Mouse (Mus musculus) neutrophil, adult 5-6 weeks (primary cell): ENCODE measurements around the gene Kcna10. TPM values are rescaled to one million over a fixed set of nuclear protein-coding genes. Genes with fewer than 3 reads are reported as not detected.

Experiments used
- ATAC-seq: fragments of 151-379, 151-347 bp; 2 replicates; pipeline ENCODE4 v1.8.0; 2017; ENCODE audit warnings: mild to moderate bottlenecking, moderate TSS enrichment; ENCODE audit not compliant: insufficient number of reproducible peaks, poor library complexity, low FRiP score, severe bottlenecking; ENCODE audit errors: extremely low read depth
- total RNA-seq: library from RNA; stranded (forward); fragments of 200-1000 nt; gene quantifications from 2 replicates; pipeline ENCODE4 v1.2.3, GENCODE M21; 2017

The Kcna10 gene
- total RNA-seq, 1 experiment from 2014 or later, result not detected

GRCm38 (mm10) chr3:107233351-107233813 is 50.5 kb downstream of the Kcna10 start:
- peak; percentile 67 for ATAC-seq

GRCm38 (mm10) chr3:107233945-107234344 is 51.1 kb downstream of the Kcna10 start:
- no peak for ATAC-seq

GRCm38 (mm10) chr3:107238051-107238450 is 55.2 kb downstream of the Kcna10 start:
- ATAC-seq, result no peak

- no peak for ATAC-seq
Measured at GRCm38 (mm10) chr3:107238471-107238980, 55.7 kb downstream of the Kcna10 start.

GRCm38 (mm10) chr3:107239607-107240006 is 56.8 kb downstream of the Kcna10 start, which contains the start of gene Prok1:
Gene Prok1 (minus strand): TSS chr3:107239707.
- ATAC-seq, result no peak

- no peak for ATAC-seq
Measured at GRCm38 (mm10) chr3:107241389-107242094, 58.7 kb downstream of the Kcna10 start.

Other genes with a start within 250 kb of the Kcna10 start
- gene Kcna3, start 146.9 kb upstream of the Kcna10 start, total RNA-seq, result 32.2 and 32.3 TPM in 2 replicates
- gene Kcna2, start 81.9 kb upstream of the Kcna10 start, total RNA-seq, result 0.81 and 0.98 TPM in 2 replicates
- gene Cym, start 38.7 kb downstream of the Kcna10 start, total RNA-seq, result not detected in 2 replicates
- gene A630076J17Rik, start 47.6 kb downstream of the Kcna10 start, total RNA-seq, result not detected in 2 replicates
- 0.25 TPM in 1 of 2 replicates, not detected in the other for gene Prok1, start 56.7 kb downstream of the Kcna10 start, total RNA-seq
- gene Lamtor5, start 95.8 kb downstream of the Kcna10 start, total RNA-seq, result 35.0 and 35.3 TPM in 2 replicates
- 0.49 TPM in 1 of 2 replicates, not detected in the other for gene Slc16a4, start 108.2 kb downstream of the Kcna10 start, total RNA-seq
- 32.9 and 36.9 TPM in 2 replicates for gene Rbm15, start 150.6 kb downstream of the Kcna10 start, total RNA-seq